ENCODE assay signal across 20 mouse cellular contexts in genomic region chr9:22011055-22011454, GRCm38 (mm10). TPM values are rescaled to one million over a fixed set of nuclear protein-coding genes. Genes with fewer than 3 reads are reported as not detected.
DNase-seq lines count a peak whose midpoint lies in the region; ATAC-seq lines count a peak whose summit lies in the region.
"Had no signal": no experiment of that assay in that cellular context is flagged by ENCODE, and none has a peak within 500 bp of the region (broad histone marks: within the 10 kb centered on the region; RNA-seq: fewer than 3 reads in every experiment).

No protein-coding gene starts in this region.

- no peak overlapping the region for H3K4me2 ChIP-seq in heart, embryonic 12.5 days
- no peak overlapping the region for H3K4me2 ChIP-seq in midbrain, embryonic 12.5 days (replicated peaks)
- no peak overlapping the region for H3K4me2 ChIP-seq in hindbrain, embryonic 14.5 days (replicated peaks)
- H3K4me2 ChIP-seq in midbrain, embryonic 16.5 days (ENCODE audit: low read length), result no peak overlapping the region
- H3K4me2 ChIP-seq: limb, embryonic 12.5 days; lung, embryonic 15.5 days; neural tube, embryonic 12.5 days had no signal

- no peak overlapping the region for H3K9ac ChIP-seq in heart, embryonic 12.5 days
- H3K9ac ChIP-seq in midbrain, embryonic 12.5 days (replicated peaks), result no peak overlapping the region
- H3K9ac ChIP-seq in hindbrain, embryonic 14.5 days, result no peak overlapping the region
- no peak overlapping the region for H3K9ac ChIP-seq in midbrain, embryonic 16.5 days (ENCODE audit: low read depth, low read length)
- H3K9ac ChIP-seq: limb, embryonic 12.5 days; lung, embryonic 15.5 days; neural tube, embryonic 12.5 days had no signal

- no peak overlapping the region for H3K27ac ChIP-seq in heart, embryonic 12.5 days (ENCODE audit: poor library complexity, severe bottlenecking)
- peak overlapping the region; percentile 20; the same call in 1 of the 2 replicates for H3K27ac ChIP-seq in midbrain, embryonic 12.5 days (replicated peaks)
- H3K27ac ChIP-seq in midbrain, embryonic 10.5 days (replicated peaks), result no peak overlapping the region
- no peak overlapping the region for H3K27ac ChIP-seq in hindbrain, embryonic 14.5 days
- no peak overlapping the region for H3K27ac ChIP-seq in midbrain, embryonic 16.5 days (ENCODE audit: low read length)
- H3K27ac ChIP-seq: layer of hippocampus, adult 2 months; left cerebral cortex, adult 2 months; limb, embryonic 12.5 days; lung, embryonic 15.5 days; neural tube, embryonic 12.5 days had no signal

- ATAC-seq in heart, embryonic 12.5 days (ENCODE audit: insufficient number of reproducible peaks, low FRiP score), result 0 out of 2 replicates have a peak, but pooled peaks have one; percentile 13
- no peak for ATAC-seq in midbrain, embryonic 12.5 days (ENCODE audit: low FRiP score, low read depth)
- peak; percentile 2; the same call in 1 of the 2 replicates for ATAC-seq in hindbrain, embryonic 14.5 days (ENCODE audit: low FRiP score)
- peak; percentile 16; the same call in 1 of the 2 replicates for ATAC-seq in midbrain, embryonic 16.5 days

- no peak for DNase-seq in heart, adult 9 months (ENCODE audit: low spot score in 2 of 2)
- no peak for DNase-seq in midbrain, embryonic 10.5 days (ENCODE audit: low spot score)
- no peak for DNase-seq in hindbrain, embryonic 14.5 days (ENCODE audit: low spot score)
- no peak for DNase-seq in adrenal gland, adult 2 months
- DNase-seq: adrenal gland, postnatal 25 days; cerebellum, postnatal 36 days; heart, adult 18-20 months; retina, postnatal 1 day; spleen, adult 18-20 months had no signal

- no peaks in the 10 kb centered on the region for H3K27me3 ChIP-seq in heart, embryonic 12.5 days (replicated peaks)
- no peaks in the 10 kb centered on the region for H3K27me3 ChIP-seq in midbrain, embryonic 12.5 days
- no peaks in the 10 kb centered on the region for H3K27me3 ChIP-seq in midbrain, embryonic 10.5 days (ENCODE audit: low read depth, poor library complexity, severe bottlenecking)
- H3K27me3 ChIP-seq in hindbrain, embryonic 14.5 days (ENCODE audit: control insufficient read depth, insufficient read depth, low read length), result no peaks in the 10 kb centered on the region
- no peaks in the 10 kb centered on the region for H3K27me3 ChIP-seq in midbrain, embryonic 16.5 days (ENCODE audit: control insufficient read depth, insufficient read depth, low read depth, low read length)
- H3K27me3 ChIP-seq: limb, embryonic 12.5 days; lung, embryonic 15.5 days; megakaryocyte, embryonic 14.5 days; neural tube, embryonic 12.5 days had no signal

- 78% methylated on average over 5 of the region's 5 CpGs for WGBS in heart, embryonic 12.5 days
- WGBS in midbrain, embryonic 12.5 days, result 84% methylated on average over 5 of the region's 5 CpGs
- 93% methylated on average over 5 of the region's 5 CpGs for WGBS in midbrain, embryonic 10.5 days
- WGBS in hindbrain, embryonic 14.5 days, result 91% methylated on average over 5 of the region's 5 CpGs
- 89% methylated on average over 5 of the region's 5 CpGs for WGBS in midbrain, embryonic 16.5 days

- no peaks in the 10 kb centered on the region for H3K9me3 ChIP-seq in heart, embryonic 12.5 days (replicated peaks)
- no peaks in the 10 kb centered on the region for H3K9me3 ChIP-seq in midbrain, embryonic 12.5 days
- no peaks in the 10 kb centered on the region for H3K9me3 ChIP-seq in midbrain, embryonic 10.5 days (replicated peaks)
- H3K9me3 ChIP-seq in hindbrain, embryonic 14.5 days (ENCODE audit: control insufficient read depth, low read length), result no peaks in the 10 kb centered on the region
- no peaks in the 10 kb centered on the region for H3K9me3 ChIP-seq in midbrain, embryonic 16.5 days (replicated peaks; ENCODE audit: control insufficient read depth, low read length, poor library complexity, severe bottlenecking)
- H3K9me3 ChIP-seq: limb, embryonic 12.5 days; lung, embryonic 15.5 days; megakaryocyte, embryonic 14.5 days; neural tube, embryonic 12.5 days had no signal

- H3K4me1 ChIP-seq in heart, embryonic 12.5 days (replicated peaks), result no peaks in the 10 kb centered on the region
- H3K4me1 ChIP-seq in midbrain, embryonic 12.5 days, result 0 out of 2 replicates have a peak, but pooled peaks cover 1% of the 10 kb centered on the region
- H3K4me1 ChIP-seq in midbrain, embryonic 10.5 days, result peaks cover 7% of the 10 kb centered on the region
- H3K4me1 ChIP-seq in hindbrain, embryonic 14.5 days (replicated peaks; ENCODE audit: control insufficient read depth, insufficient read depth, low read length), result no peaks in the 10 kb centered on the region
- H3K4me1 ChIP-seq in midbrain, embryonic 16.5 days (ENCODE audit: control insufficient read depth, insufficient read depth, low read length), result no peaks in the 10 kb centered on the region
- H3K4me1 ChIP-seq: limb, embryonic 12.5 days had no signal

- H3K36me3 ChIP-seq in heart, embryonic 12.5 days, result peaks cover 87% of the 10 kb centered on the region
- H3K36me3 ChIP-seq in midbrain, embryonic 12.5 days, result peaks cover 96% of the 10 kb centered on the region
- H3K36me3 ChIP-seq in midbrain, embryonic 10.5 days, result peaks cover 94% of the 10 kb centered on the region
- H3K36me3 ChIP-seq in hindbrain, embryonic 14.5 days (replicated peaks; ENCODE audit: control insufficient read depth, insufficient read depth), result peaks cover 95% of the 10 kb centered on the region
- peaks cover 52% of the 10 kb centered on the region for H3K36me3 ChIP-seq in midbrain, embryonic 16.5 days (ENCODE audit: control insufficient read depth, insufficient read depth, low read length)

- no peak overlapping the region for H3K4me3 ChIP-seq in heart, embryonic 12.5 days
- H3K4me3 ChIP-seq in midbrain, embryonic 12.5 days, result no peak overlapping the region
- no peak overlapping the region for H3K4me3 ChIP-seq in midbrain, embryonic 10.5 days
- H3K4me3 ChIP-seq in hindbrain, embryonic 14.5 days (replicated peaks; ENCODE audit: low read length), result no peak overlapping the region
- no peak overlapping the region for H3K4me3 ChIP-seq in midbrain, embryonic 16.5 days (ENCODE audit: low read depth, low read length)
- H3K4me3 ChIP-seq: layer of hippocampus, adult 2 months; left cerebral cortex, adult 2 months; limb, embryonic 12.5 days; lung, embryonic 15.5 days; neural tube, embryonic 12.5 days had no signal

RNA-seq across cellular contexts. Expression of gene Prkcsh, which starts 8.4 kb away (rescaled TPM):
- polyA plus RNA-seq in heart, embryonic 12.5 days (2016; fragmentation: Nextera tagmentation; extraction: Ambion mirVana), result 79.5 and 81.4 TPM in 2 replicates
- polyA plus RNA-seq in midbrain, embryonic 12.5 days (2016; fragmentation: Nextera tagmentation; extraction: Ambion mirVana), result 99.2 and 100.0 TPM in 2 replicates
- 108 and 112 TPM in 2 replicates for polyA plus RNA-seq in midbrain, embryonic 10.5 days (2016; fragmentation: Nextera tagmentation; extraction: Ambion mirVana)
- polyA plus RNA-seq in hindbrain, embryonic 14.5 days (2014; fragmentation: Nextera tagmentation; extraction: Ambion mirVana), result 70.1 and 73.6 TPM in 2 replicates
- 83.0 and 90.3 TPM in 2 replicates for polyA plus RNA-seq in midbrain, embryonic 16.5 days (2015; fragmentation: Nextera tagmentation; extraction: Ambion mirVana)
- 100 to 1,000 TPM; 166 to 175 TPM for total RNA-seq in adrenal gland, adult 2 months (2021)
- 136 and 209 TPM in 2 replicates for polyA plus RNA-seq in adrenal gland, adult 2 months (2012; rRNA removed)

RNA-seq across cellular contexts. Expression of gene Ccdc151, which starts 8.6 kb away (rescaled TPM):
- polyA plus RNA-seq in heart, embryonic 12.5 days (2016; fragmentation: Nextera tagmentation; extraction: Ambion mirVana), result 0.17 and 0.29 TPM in 2 replicates
- polyA plus RNA-seq in midbrain, embryonic 12.5 days (2016; fragmentation: Nextera tagmentation; extraction: Ambion mirVana), result 3.8 and 4.9 TPM in 2 replicates
- polyA plus RNA-seq in midbrain, embryonic 10.5 days (2016; fragmentation: Nextera tagmentation; extraction: Ambion mirVana), result 5.7 and 6.3 TPM in 2 replicates
- polyA plus RNA-seq in hindbrain, embryonic 14.5 days (2014; fragmentation: Nextera tagmentation; extraction: Ambion mirVana), result 4.1 and 6.2 TPM in 2 replicates
- polyA plus RNA-seq in midbrain, embryonic 16.5 days (2015; fragmentation: Nextera tagmentation; extraction: Ambion mirVana), result 5.6 and 6.2 TPM in 2 replicates
- 1 to 10 TPM in 1 of 2 experiments, under 1 TPM in 1; 0.73 to 1.0 TPM for total RNA-seq in adrenal gland, adult 2 months (2021)
- polyA plus RNA-seq in adrenal gland, adult 2 months (2012; rRNA removed), result 0.47 and 0.73 TPM in 2 replicates
- total RNA-seq: heart, postnatal 25 days had no signal

RNA-seq across cellular contexts. Expression of gene Rgl3, which starts 21.8 kb away (rescaled TPM):
- 1.7 and 2.0 TPM in 2 replicates for polyA plus RNA-seq in heart, embryonic 12.5 days (2016; fragmentation: Nextera tagmentation; extraction: Ambion mirVana)
- 2.7 TPM in 2 replicates for polyA plus RNA-seq in midbrain, embryonic 12.5 days (2016; fragmentation: Nextera tagmentation; extraction: Ambion mirVana)
- polyA plus RNA-seq in midbrain, embryonic 10.5 days (2016; fragmentation: Nextera tagmentation; extraction: Ambion mirVana), result 3.0 and 3.7 TPM in 2 replicates
- polyA plus RNA-seq in hindbrain, embryonic 14.5 days (2014; fragmentation: Nextera tagmentation; extraction: Ambion mirVana), result 1.3 and 1.9 TPM in 2 replicates
- 0.88 and 1.5 TPM in 2 replicates for polyA plus RNA-seq in midbrain, embryonic 16.5 days (2015; fragmentation: Nextera tagmentation; extraction: Ambion mirVana)
- total RNA-seq in adrenal gland, adult 2 months (2021), result 10 to 100 TPM; 14.2 to 46.9 TPM
- 137 and 177 TPM in 2 replicates for polyA plus RNA-seq in adrenal gland, adult 2 months (2012; rRNA removed)
- total RNA-seq: MEL had no signal

RNA-seq across cellular contexts. Expression of gene Elavl3, which starts 40.8 kb away (rescaled TPM):
- polyA plus RNA-seq in heart, embryonic 12.5 days (2016; fragmentation: Nextera tagmentation; extraction: Ambion mirVana), result 0.13 and 0.40 TPM in 2 replicates
- polyA plus RNA-seq in midbrain, embryonic 12.5 days (2016; fragmentation: Nextera tagmentation; extraction: Ambion mirVana), result 60.4 and 61.9 TPM in 2 replicates
- 16.7 and 26.8 TPM in 2 replicates for polyA plus RNA-seq in midbrain, embryonic 10.5 days (2016; fragmentation: Nextera tagmentation; extraction: Ambion mirVana)
- 129 and 130 TPM in 2 replicates for polyA plus RNA-seq in hindbrain, embryonic 14.5 days (2014; fragmentation: Nextera tagmentation; extraction: Ambion mirVana)
- polyA plus RNA-seq in midbrain, embryonic 16.5 days (2015; fragmentation: Nextera tagmentation; extraction: Ambion mirVana), result 91.6 and 93.8 TPM in 2 replicates
- total RNA-seq in adrenal gland, adult 2 months (2021), result 1 to 10 TPM; 2.1 to 2.4 TPM
- 1.3 and 1.7 TPM in 2 replicates for polyA plus RNA-seq in adrenal gland, adult 2 months (2012; rRNA removed)

RNA-seq across cellular contexts. Expression of gene Epor, which starts 47.7 kb away (rescaled TPM):
- polyA plus RNA-seq in heart, embryonic 12.5 days (2016; fragmentation: Nextera tagmentation; extraction: Ambion mirVana), result 10.9 and 12.0 TPM in 2 replicates
- polyA plus RNA-seq in midbrain, embryonic 12.5 days (2016; fragmentation: Nextera tagmentation; extraction: Ambion mirVana), result 3.0 and 3.4 TPM in 2 replicates
- 8.9 and 10.2 TPM in 2 replicates for polyA plus RNA-seq in midbrain, embryonic 10.5 days (2016; fragmentation: Nextera tagmentation; extraction: Ambion mirVana)
- 1.4 and 2.4 TPM in 2 replicates for polyA plus RNA-seq in hindbrain, embryonic 14.5 days (2014; fragmentation: Nextera tagmentation; extraction: Ambion mirVana)
- polyA plus RNA-seq in midbrain, embryonic 16.5 days (2015; fragmentation: Nextera tagmentation; extraction: Ambion mirVana), result 1.2 and 1.4 TPM in 2 replicates
- 1 to 10 TPM; 1.5 to 2.7 TPM for total RNA-seq in adrenal gland, adult 2 months (2021)
- polyA plus RNA-seq in adrenal gland, adult 2 months (2012; rRNA removed), result 3.7 and 6.0 TPM in 2 replicates

Comparison
In these comparisons a context has a peak if more than half of its experiments do, and no peak if none do; other contexts are left out.
1. RNA of gene Rgl3, which starts 21.8 kb away (polyA plus RNA-seq): 137 to 177 TPM in adrenal gland, adult 2 months; 3.0 to 3.7 TPM in midbrain, embryonic 10.5 days, 2.7 TPM in midbrain, embryonic 12.5 days, 1.7 to 2.0 TPM in heart, embryonic 12.5 days, 1.3 to 1.9 TPM in hindbrain, embryonic 14.5 days and 0.88 to 1.5 TPM in midbrain, embryonic 16.5 days; every median in the first group is over 10 times any median in the second.